Mouse (Mus musculus): ENCODE results near the gene Vmn1r13.
"Not testable (repeated sequence)": the region's sequence is repeated elsewhere in the genome, so short reads cannot be mapped to it uniquely, and the experiment has no call there.

The Vmn1r13 gene

GRCm38 (mm10) chr6:57202990-57203389, at the start of gene Vmn1r13:
Gene Vmn1r13, plus strand, starts transcription at chr6:57203290.
- not testable (repeated sequence) for DNase-seq

GRCm38 (mm10) chr6:57156619-57157018, 46.5 kb upstream of the Vmn1r13 start, which contains the start of gene Vmn1r12:
Gene Vmn1r12, plus strand, starts transcription at chr6:57156919.
- no peak for DNase-seq

- not testable (repeated sequence) for DNase-seq
Measured at GRCm38 (mm10) chr6:57190016-57190415, 13.1 kb upstream of the Vmn1r13 start.

- no peak for DNase-seq
Measured at GRCm38 (mm10) chr6:57231386-57231785, 28.3 kb downstream of the Vmn1r13 start, which contains the start of gene Vmn1r14. Gene Vmn1r14, plus strand, starts transcription at chr6:57231686.

- DNase-seq, result no peak
Measured at GRCm38 (mm10) chr6:57257652-57258051, 54.6 kb downstream of the Vmn1r13 start, which contains the start of gene Vmn1r15. Gene Vmn1r15, plus strand, starts transcription at chr6:57257952.

GRCm38 (mm10) chr6:57260990-57261389, 57.9 kb downstream of the Vmn1r13 start:
- DNase-seq, result no peak
